Mouse (Mus musculus) MEL (cell line): Measurements from ENCODE around the gene Fbln5.

Source experiments
- CTCF ChIP-seq, 3 experiments: IDR thresholded peaks in 2 of 3; conservative IDR thresholded peaks in 1 of 3; 2 replicates each; pipeline ENCODE4 v1.5.1; 2011 to 2012; ENCODE audit warnings: low read length in 3 of 3, low read depth in 2 of 3, mild to moderate bottlenecking in 2 of 3, improper control_type of control experiment in 1 of 3, inconsistent platforms in 1 of 3, mixed read lengths in 1 of 3, moderate library complexity in 1 of 3; ENCODE audit not compliant: control insufficient read depth in 1 of 3, insufficient read depth in 1 of 3, poor library complexity in 1 of 3, severe bottlenecking in 1 of 3
- EP300 ChIP-seq, 2 experiments: IDR thresholded peaks; 2 replicates each; pipeline ENCODE4 v1.6.1; 2011; ENCODE audit warnings: improper control_type of control experiment in 2 of 2, low read length in 2 of 2, low read depth in 1 of 2, mild to moderate bottlenecking in 1 of 2
- GATA1 ChIP-seq: IDR thresholded peaks from 2 replicates; pipeline ENCODE4 v1.6.1; 2011; ENCODE audit warnings: low read depth, low read length, improper control_type of control experiment
- MEF2A ChIP-seq: IDR thresholded peaks from 2 replicates; pipeline ENCODE4 v1.6.1; 2014; ENCODE audit warnings: low read depth, mild to moderate bottlenecking, inconsistent platforms, low read length, improper control_type of control experiment; ENCODE audit not compliant: poor library complexity, insufficient replicate concordance, severe bottlenecking; ENCODE audit errors: extremely low read depth
- MYC ChIP-seq: IDR thresholded peaks from 2 replicates; pipeline ENCODE4 v1.6.1; 2011; ENCODE audit warnings: low read depth, mild to moderate bottlenecking, low read length, improper control_type of control experiment, moderate library complexity
- NELFE ChIP-seq: IDR thresholded peaks from 2 replicates; pipeline ENCODE4 v1.6.1; 2011; ENCODE audit warnings: low read depth, low read length, improper control_type of control experiment
- POLR2A ChIP-seq, 2 experiments: IDR thresholded peaks; 2 replicates each; pipeline ENCODE4 v1.6.1; 2011 to 2012; ENCODE audit warnings: low read length in 2 of 2, mild to moderate bottlenecking in 2 of 2, control low read depth in 1 of 2, improper control_type of control experiment in 1 of 2, low read depth in 1 of 2, moderate library complexity in 1 of 2; ENCODE audit not compliant: control insufficient read depth in 1 of 2, insufficient read depth in 1 of 2, poor library complexity in 1 of 2
- RCOR1 ChIP-seq: IDR thresholded peaks from 2 replicates; pipeline ENCODE4 v1.6.1; 2012; ENCODE audit warnings: low read depth, mild to moderate bottlenecking, inconsistent platforms, low read length, improper control_type of control experiment
- TBP ChIP-seq: IDR thresholded peaks from 2 replicates; pipeline ENCODE4 v1.8.0; 2011; ENCODE audit warnings: low read depth, low read length, improper control_type of control experiment
- USF2 ChIP-seq, 2 experiments: IDR thresholded peaks; 2 replicates each; pipeline ENCODE4 v1.6.1; 2011 to 2012; ENCODE audit warnings: improper control_type of control experiment in 2 of 2, low read length in 2 of 2, borderline replicate concordance in 1 of 2, inconsistent platforms in 1 of 2, low read depth in 1 of 2, mild to moderate bottlenecking in 1 of 2; ENCODE audit not compliant: insufficient read depth in 1 of 2
- ZMIZ1 ChIP-seq: IDR thresholded peaks from 2 replicates; pipeline ENCODE4 v1.6.1; 2012; ENCODE audit warnings: low read depth, mild to moderate bottlenecking, inconsistent platforms, low read length, improper control_type of control experiment, moderate library complexity

DNA sequence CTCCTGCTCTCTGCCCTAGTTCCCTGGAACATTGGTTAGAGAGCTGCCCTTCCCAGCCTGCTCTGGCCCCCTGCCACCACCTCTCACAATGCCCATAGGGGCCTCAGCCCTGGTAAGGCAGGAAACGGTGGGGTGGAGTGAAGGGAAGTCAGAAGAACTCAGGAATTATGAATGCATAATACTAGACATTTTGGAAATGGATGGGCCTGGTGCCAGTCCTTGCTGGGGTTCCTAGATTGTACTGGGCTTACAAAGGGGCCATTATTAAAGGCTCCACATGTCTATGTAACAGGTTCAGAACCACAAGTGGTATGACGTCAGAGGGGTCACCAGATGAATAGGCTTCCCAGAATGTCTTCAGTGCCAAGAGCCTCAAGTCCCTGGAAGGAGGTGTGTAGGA, 11.5 kb downstream of the Fbln5 start:
- no peak for TF ChIP-seq POLR2A (IDR thresholded peaks at IDR 0.05; ENCODE audit: control insufficient read depth in 1 of 2, insufficient read depth in 1 of 2, low read depth in 1 of 2, low read length in 2 of 2, poor library complexity in 1 of 2)
- no peak for TF ChIP-seq ZMIZ1
- no peak for TF ChIP-seq CTCF (IDR thresholded peaks at IDR 0.05 in 2 of 3, conservative IDR thresholded peaks at IDR 0.05 in 1 of 3; ENCODE audit: control insufficient read depth in 1 of 3, insufficient read depth in 1 of 3, low read depth in 2 of 3, low read length in 3 of 3, poor library complexity in 1 of 3, severe bottlenecking in 1 of 3)
- TF ChIP-seq EP300 (IDR thresholded peaks at IDR 0.05; ENCODE audit: low read depth in 1 of 2, low read length in 2 of 2): no peak
- TF ChIP-seq MYC: no peak
- no peak for TF ChIP-seq NELFE
- TF ChIP-seq MEF2A: no peak
- no peak for TF ChIP-seq RCOR1
- no peak for TF ChIP-seq GATA1
- no peak for TF ChIP-seq USF2 (IDR thresholded peaks at IDR 0.05; ENCODE audit: borderline replicate concordance in 1 of 2, insufficient read depth in 1 of 2, low read depth in 1 of 2, low read length in 2 of 2)
- no peak for TF ChIP-seq TBP
